Mouse (Mus musculus): ENCODE measurements around the gene Slc25a39. TPM values are rescaled to one million over a fixed set of nuclear protein-coding genes. Genes with fewer than 3 reads are reported as not detected.
A peak's percentile ranks its signal among the peaks of the same experiment; 100 is the strongest.

Gene Slc25a39
- polyA plus RNA-seq, 1 experiment: 124 TPM

- Histone ChIP-seq H3K4me1 (ENCODE audit: control insufficient read depth, insufficient read depth, low read length) (peaks cover 33% of the 10 kb centered on the region), H3K27ac (ENCODE audit: insufficient read depth, low read length) (peak overlapping the region; percentile 55), H3K27me3 (ENCODE audit: control insufficient read depth, insufficient read depth, low read length) (no peaks in the 10 kb centered on the region), H3K4me3 (replicated peaks; ENCODE audit: insufficient read depth, low read depth, low read length) (peak overlapping the region; percentile 80)
- DNase-seq: peak; percentile 48 to 57
- 7% methylated on average over 7 of the region's 7 CpGs for WGBS
- TF ChIP-seq CTCF (IDR thresholded peaks at IDR 0.05; ENCODE audit: borderline replicate concordance, insufficient read depth, low read depth, low read length): no peak
- no peak for TF ChIP-seq POLR2A (IDR thresholded peaks at IDR 0.05; ENCODE audit: borderline replicate concordance, insufficient read depth, low read length)
These were observed 38.2 kb upstream of the Slc25a39 start for GRCm38 (mm10) chr11:102445891-102446361.

DNA sequence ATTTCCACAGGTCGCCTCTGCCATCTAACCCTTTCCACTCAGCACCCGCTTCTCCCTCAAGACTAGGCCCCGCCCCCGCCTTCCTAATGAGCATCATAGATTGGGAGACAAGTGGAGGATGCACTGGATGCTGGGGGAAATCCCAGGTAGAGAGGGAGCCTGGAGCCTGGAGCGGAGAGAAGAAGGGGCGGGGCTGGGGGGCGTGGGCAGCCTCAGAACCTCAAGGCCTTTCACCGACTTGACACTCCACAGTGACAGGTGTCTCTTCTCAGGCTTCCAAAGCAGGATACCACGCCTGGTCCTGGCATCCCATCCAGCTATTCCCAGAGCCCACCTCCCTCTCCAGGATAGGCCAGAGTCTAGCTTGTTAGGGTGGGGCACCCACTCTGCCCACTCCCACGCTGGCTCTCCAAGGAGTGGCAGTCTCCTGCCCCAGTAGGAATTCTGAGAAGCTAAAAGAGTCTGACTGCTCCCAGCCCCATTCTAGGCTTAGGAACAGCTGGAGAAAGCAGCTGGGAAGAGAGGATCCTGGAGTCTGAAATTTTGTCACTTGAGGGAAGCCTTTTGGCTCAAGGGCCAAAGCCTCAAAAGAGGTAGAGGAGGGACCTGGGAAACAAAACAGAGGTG, 37.6 kb upstream of the Slc25a39 start:
- DNase-seq: peak in 1 of 2 experiments; percentile 31
- H3K27me3 ChIP-seq (ENCODE audit: control insufficient read depth, insufficient read depth, low read length): no peaks in the 10 kb centered on the region
- TF ChIP-seq POLR2A (IDR thresholded peaks at IDR 0.05; ENCODE audit: borderline replicate concordance, insufficient read depth, low read length): no peak
- TF ChIP-seq CTCF (IDR thresholded peaks at IDR 0.05; ENCODE audit: borderline replicate concordance, insufficient read depth, low read depth, low read length): no peak
- H3K4me3 ChIP-seq (replicated peaks; ENCODE audit: insufficient read depth, low read depth, low read length): peak overlapping the region; percentile 80
- peaks cover 33% of the 10 kb centered on the region for H3K4me1 ChIP-seq (ENCODE audit: control insufficient read depth, insufficient read depth, low read length)
- H3K27ac ChIP-seq (ENCODE audit: insufficient read depth, low read length): no peak overlapping the region
- 25% methylated on average over 10 of the region's 10 CpGs for WGBS

DNA sequence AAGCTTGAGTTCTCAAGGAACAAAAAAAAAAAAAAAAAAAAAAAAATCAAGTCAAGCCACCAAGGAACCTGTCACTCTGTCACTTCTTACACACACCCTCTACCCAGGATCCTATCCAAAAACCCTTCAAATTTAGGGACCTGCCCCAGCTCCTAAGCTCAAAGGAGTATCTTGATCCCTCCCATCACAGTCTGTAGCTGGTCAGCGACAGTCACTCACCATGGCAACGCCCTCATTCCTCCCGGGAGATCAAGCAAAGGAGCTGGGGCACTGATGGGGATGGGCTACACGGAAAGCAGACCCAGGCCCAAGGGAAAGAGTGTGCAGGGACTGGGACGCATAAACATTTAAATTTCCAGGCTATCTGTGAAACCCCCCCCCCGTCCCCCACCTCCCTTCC, 37.0 kb upstream of the Slc25a39 start:
- no peak for DNase-seq
- Histone ChIP-seq H3K4me1 (ENCODE audit: control insufficient read depth, insufficient read depth, low read length) (peaks cover 35% of the 10 kb centered on the region), H3K27me3 (ENCODE audit: control insufficient read depth, insufficient read depth, low read length) (no peaks in the 10 kb centered on the region), H3K27ac (ENCODE audit: insufficient read depth, low read length) (no peak overlapping the region), H3K4me3 (replicated peaks; ENCODE audit: insufficient read depth, low read depth, low read length) (peak overlapping the region; percentile 8)
- WGBS: 27% methylated on average over 6 of the region's 6 CpGs
- no peak for TF ChIP-seq POLR2A (IDR thresholded peaks at IDR 0.05; ENCODE audit: borderline replicate concordance, insufficient read depth, low read length)
- TF ChIP-seq CTCF (IDR thresholded peaks at IDR 0.05; ENCODE audit: borderline replicate concordance, insufficient read depth, low read depth, low read length): no peak

DNA sequence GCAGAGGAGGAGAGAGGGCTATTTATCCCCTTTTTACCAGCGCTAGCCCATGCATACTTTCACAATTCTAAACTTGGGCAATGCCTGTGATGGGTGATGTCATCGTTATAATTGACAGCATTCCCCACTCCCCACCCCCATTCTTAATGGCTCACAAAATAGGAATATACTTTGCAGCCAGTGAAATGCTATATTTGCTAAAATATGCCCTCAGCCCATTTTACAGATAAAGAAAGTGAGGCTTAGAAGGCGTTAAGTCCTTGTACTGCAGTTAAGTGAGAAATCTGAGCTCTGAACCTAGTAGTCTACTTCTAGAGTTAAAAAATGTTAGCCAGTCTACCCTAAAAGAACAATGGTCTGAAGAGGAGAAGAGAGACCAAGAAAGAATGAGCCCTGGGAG, 36.6 kb upstream of the Slc25a39 start:
- TF ChIP-seq POLR2A (IDR thresholded peaks at IDR 0.05; ENCODE audit: borderline replicate concordance, insufficient read depth, low read length) (no peak), CTCF (IDR thresholded peaks at IDR 0.05; ENCODE audit: borderline replicate concordance, insufficient read depth, low read depth, low read length) (no peak)
- Histone ChIP-seq H3K4me3 (replicated peaks; ENCODE audit: insufficient read depth, low read depth, low read length) (no peak overlapping the region), H3K27ac (ENCODE audit: insufficient read depth, low read length) (no peak overlapping the region), H3K4me1 (ENCODE audit: control insufficient read depth, insufficient read depth, low read length) (peaks cover 35% of the 10 kb centered on the region), H3K27me3 (ENCODE audit: control insufficient read depth, insufficient read depth, low read length) (no peaks in the 10 kb centered on the region)
- WGBS: 83% methylated on average over 3 of the region's 3 CpGs
- DNase-seq: no peak

DNA sequence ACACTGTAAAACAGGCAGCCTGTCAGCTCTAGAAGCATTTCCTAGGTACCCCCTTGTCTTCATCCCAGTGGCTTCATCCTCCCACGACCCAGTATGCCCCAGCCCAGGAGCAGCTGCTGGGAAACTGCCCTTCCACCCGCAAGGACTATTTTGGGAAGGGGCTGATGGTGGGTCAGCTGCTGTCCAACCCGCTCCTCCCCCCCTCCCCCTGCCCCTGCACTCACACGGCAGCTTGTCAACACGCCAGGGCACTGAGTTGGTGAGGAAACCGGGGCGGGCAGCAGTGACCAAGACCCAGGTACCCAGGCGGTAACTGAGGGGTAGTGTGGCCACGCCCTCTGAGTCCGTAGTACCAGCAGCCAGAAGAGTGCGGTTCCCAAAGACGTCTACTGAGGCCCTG, 36.0 kb upstream of the Slc25a39 start:
- H3K27me3 ChIP-seq (ENCODE audit: control insufficient read depth, insufficient read depth, low read length): no peaks in the 10 kb centered on the region
- H3K4me3 ChIP-seq (replicated peaks; ENCODE audit: insufficient read depth, low read depth, low read length): no peak overlapping the region
- no peak overlapping the region for H3K27ac ChIP-seq (ENCODE audit: insufficient read depth, low read length)
- DNase-seq: no peak
- 45% methylated on average over 12 of the region's 12 CpGs for WGBS
- peaks cover 37% of the 10 kb centered on the region for H3K4me1 ChIP-seq (ENCODE audit: control insufficient read depth, insufficient read depth, low read length)
- TF ChIP-seq POLR2A (IDR thresholded peaks at IDR 0.05; ENCODE audit: borderline replicate concordance, insufficient read depth, low read length) (no peak), CTCF (IDR thresholded peaks at IDR 0.05; ENCODE audit: borderline replicate concordance, insufficient read depth, low read depth, low read length) (no peak)

- Histone ChIP-seq H3K4me1 (ENCODE audit: control insufficient read depth, insufficient read depth, low read length) (peaks cover 33% of the 10 kb centered on the region), H3K27me3 (ENCODE audit: control insufficient read depth, insufficient read depth, low read length) (no peaks in the 10 kb centered on the region), H3K27ac (ENCODE audit: insufficient read depth, low read length) (no peak overlapping the region), H3K4me3 (replicated peaks; ENCODE audit: insufficient read depth, low read depth, low read length) (no peak overlapping the region)
- no peak for DNase-seq
- no peak for TF ChIP-seq POLR2A (IDR thresholded peaks at IDR 0.05; ENCODE audit: borderline replicate concordance, insufficient read depth, low read length)
- no peak for TF ChIP-seq CTCF (IDR thresholded peaks at IDR 0.05; ENCODE audit: borderline replicate concordance, insufficient read depth, low read depth, low read length)
- WGBS: 71% methylated on average over 6 of the region's 6 CpGs
These were observed 34.3 kb upstream of the Slc25a39 start for GRCm38 (mm10) chr11:102442089-102442488.

DNA sequence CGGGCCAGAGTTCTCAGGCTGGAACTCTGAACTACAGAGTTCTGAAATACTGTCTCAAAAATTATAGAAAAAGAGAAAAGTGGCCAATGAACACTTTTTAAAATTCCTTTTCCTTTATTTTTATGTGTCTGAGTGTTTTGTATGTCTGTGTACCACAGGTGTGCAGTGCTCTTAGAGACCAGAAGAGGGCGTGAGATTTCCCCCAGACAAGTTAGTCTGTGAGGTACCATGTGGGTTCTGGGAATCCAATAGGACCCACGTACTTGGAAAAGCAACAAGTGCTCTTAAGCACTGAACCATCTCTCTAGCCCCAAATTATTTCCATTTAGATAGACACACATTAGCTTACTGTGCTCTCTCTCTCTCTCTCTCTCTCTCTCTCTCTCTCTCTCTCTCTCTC, 33.7 kb upstream of the Slc25a39 start:
- no peak for DNase-seq
- Histone ChIP-seq H3K4me3 (replicated peaks; ENCODE audit: insufficient read depth, low read depth, low read length) (no peak overlapping the region), H3K27ac (ENCODE audit: insufficient read depth, low read length) (no peak overlapping the region), H3K4me1 (ENCODE audit: control insufficient read depth, insufficient read depth, low read length) (peaks cover 33% of the 10 kb centered on the region), H3K27me3 (ENCODE audit: control insufficient read depth, insufficient read depth, low read length) (no peaks in the 10 kb centered on the region)
- 78% methylated on average over 3 of the region's 3 CpGs for WGBS
- no peak for TF ChIP-seq CTCF (IDR thresholded peaks at IDR 0.05; ENCODE audit: borderline replicate concordance, insufficient read depth, low read depth, low read length)
- no peak for TF ChIP-seq POLR2A (IDR thresholded peaks at IDR 0.05; ENCODE audit: borderline replicate concordance, insufficient read depth, low read length)

GRCm38 (mm10) chr11:102440255-102440654, 32.5 kb upstream of the Slc25a39 start:
- no peak for TF ChIP-seq CTCF (IDR thresholded peaks at IDR 0.05; ENCODE audit: borderline replicate concordance, insufficient read depth, low read depth, low read length)
- TF ChIP-seq POLR2A (IDR thresholded peaks at IDR 0.05; ENCODE audit: borderline replicate concordance, insufficient read depth, low read length): no peak
- DNase-seq: no peak
- H3K27ac ChIP-seq (ENCODE audit: insufficient read depth, low read length): no peak overlapping the region
- peaks cover 37% of the 10 kb centered on the region for H3K4me1 ChIP-seq (ENCODE audit: control insufficient read depth, insufficient read depth, low read length)
- H3K27me3 ChIP-seq (ENCODE audit: control insufficient read depth, insufficient read depth, low read length): no peaks in the 10 kb centered on the region
- H3K4me3 ChIP-seq (replicated peaks; ENCODE audit: insufficient read depth, low read depth, low read length): no peak overlapping the region
- 84% methylated on average over 8 of the region's 8 CpGs for WGBS
